Mouse (Mus musculus) gastrocnemius, postnatal 25 days (tissue): ENCODE results near the gene Pgpep1. TPM values are rescaled to one million over a fixed set of nuclear protein-coding genes. Genes with fewer than 3 reads are reported as not detected.

Experiments
- DNase-seq: peaks from one replicate; pipeline ENCODE4 v3.0.0; 2022
- total RNA-seq, 2 experiments: library from RNA; stranded (reverse); gene quantifications; 1 replicate in 1 of 2; 2 replicates in 1 of 2; pipeline ENCODE4 v1.2.3; 2021

The Pgpep1 gene
- total RNA-seq, 2 experiments from 2014 or later: 18.6 to 22.6 TPM

- DNase-seq: no peak
Observed at GRCm38 (mm10) chr8:70632346-70632892, 27.8 kb downstream of the Pgpep1 start, which contains the start of gene Gdf15. Gdf15 (minus strand) TSS chr8:70632456.

GRCm38 (mm10) chr8:70631436-70631835, 28.8 kb downstream of the Pgpep1 start:
- no peak for DNase-seq

- DNase-seq: peak; percentile 76
Observed at GRCm38 (mm10) chr8:70630532-70631381, 29.4 kb downstream of the Pgpep1 start.

- peak; percentile 85 for DNase-seq
Observed at GRCm38 (mm10) chr8:70629574-70630531, 30.3 kb downstream of the Pgpep1 start.

- no peak for DNase-seq
Observed at GRCm38 (mm10) chr8:70628986-70629490, 31.1 kb downstream of the Pgpep1 start.

GRCm38 (mm10) chr8:70627041-70627440, 33.1 kb downstream of the Pgpep1 start:
- DNase-seq: no peak

GRCm38 (mm10) chr8:70625104-70625503, 35.1 kb downstream of the Pgpep1 start:
- DNase-seq: no peak

GRCm38 (mm10) chr8:70622220-70622619, 38.0 kb downstream of the Pgpep1 start:
- DNase-seq: no peak

GRCm38 (mm10) chr8:70618888-70619334, 41.3 kb downstream of the Pgpep1 start:
- no peak for DNase-seq

- DNase-seq: no peak
Observed at GRCm38 (mm10) chr8:70617985-70618384, 42.2 kb downstream of the Pgpep1 start.

GRCm38 (mm10) chr8:70616645-70617044, 43.5 kb downstream of the Pgpep1 start:
- DNase-seq: no peak

GRCm38 (mm10) chr8:70615894-70616293, 44.3 kb downstream of the Pgpep1 start, which contains the start of gene Lrrc25:
Lrrc25 (plus strand) TSS chr8:70616155.
- no peak for DNase-seq

GRCm38 (mm10) chr8:70615281-70615680, 44.9 kb downstream of the Pgpep1 start:
- no peak for DNase-seq

- no peak for DNase-seq
Observed at GRCm38 (mm10) chr8:70614469-70614868, 45.7 kb downstream of the Pgpep1 start.

GRCm38 (mm10) chr8:70613763-70614162, 46.4 kb downstream of the Pgpep1 start:
- DNase-seq: no peak

GRCm38 (mm10) chr8:70611849-70612248, 48.3 kb downstream of the Pgpep1 start:
- DNase-seq: peak; percentile 76

GRCm38 (mm10) chr8:70610796-70611771, 49.1 kb downstream of the Pgpep1 start:
- DNase-seq: peak; percentile 88

- peak; percentile 93 for DNase-seq
Observed at GRCm38 (mm10) chr8:70609849-70610795, 50.1 kb downstream of the Pgpep1 start.

- peak; percentile 94 for DNase-seq
Observed at GRCm38 (mm10) chr8:70609368-70609848, 50.8 kb downstream of the Pgpep1 start.
